Mouse (Mus musculus): Measurements from ENCODE around the gene Arpin.

Arpin gene

DNA sequence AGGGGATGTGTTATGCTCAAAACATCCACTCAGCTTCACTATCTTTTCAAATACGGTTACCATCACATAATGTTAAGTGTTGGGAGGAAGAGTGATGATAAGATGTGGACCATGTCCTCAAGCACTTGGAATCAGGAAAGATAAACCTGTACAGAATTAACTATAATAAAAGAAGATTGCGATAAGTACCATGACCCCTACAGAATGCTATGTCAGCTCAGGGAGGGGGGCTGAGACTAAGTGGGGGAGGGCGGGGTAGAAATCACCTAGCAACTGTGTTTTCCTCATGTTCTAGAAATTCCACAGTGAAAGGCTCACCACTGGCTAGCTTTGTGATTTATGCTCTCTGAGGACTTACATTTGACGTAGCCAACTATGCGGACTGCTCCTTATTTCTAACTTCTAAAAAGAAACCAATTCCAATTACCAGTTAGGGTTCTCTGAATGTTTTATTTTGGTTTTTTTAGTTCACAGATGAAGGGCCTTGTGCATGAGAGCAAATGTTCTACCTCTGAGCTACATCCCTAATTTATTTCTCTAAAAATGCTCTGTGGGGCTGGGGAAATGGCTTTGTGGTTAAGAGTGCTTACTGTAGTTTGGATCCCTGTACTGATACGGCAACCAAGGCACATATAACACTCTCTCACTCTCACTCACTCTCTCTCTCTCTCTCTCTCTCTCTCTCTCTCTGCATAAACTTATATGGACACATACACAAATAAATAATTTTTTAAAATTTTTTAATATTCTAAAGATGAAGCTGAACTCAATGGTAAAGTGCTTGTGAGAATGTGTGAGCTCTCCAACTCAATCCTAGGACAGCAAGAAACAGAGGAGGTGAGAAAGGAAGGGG is 42.4 kb downstream of the Arpin start:
- DNase-seq (ENCODE audit: low spot score), result no peak

GRCm38 (mm10) chr7:79890436-79891221 is 44.5 kb downstream of the Arpin start:
- DNase-seq (ENCODE audit: low spot score), result no peak

GRCm38 (mm10) chr7:79888603-79889002 is 46.6 kb downstream of the Arpin start:
- no peak for DNase-seq (ENCODE audit: low spot score)

DNA sequence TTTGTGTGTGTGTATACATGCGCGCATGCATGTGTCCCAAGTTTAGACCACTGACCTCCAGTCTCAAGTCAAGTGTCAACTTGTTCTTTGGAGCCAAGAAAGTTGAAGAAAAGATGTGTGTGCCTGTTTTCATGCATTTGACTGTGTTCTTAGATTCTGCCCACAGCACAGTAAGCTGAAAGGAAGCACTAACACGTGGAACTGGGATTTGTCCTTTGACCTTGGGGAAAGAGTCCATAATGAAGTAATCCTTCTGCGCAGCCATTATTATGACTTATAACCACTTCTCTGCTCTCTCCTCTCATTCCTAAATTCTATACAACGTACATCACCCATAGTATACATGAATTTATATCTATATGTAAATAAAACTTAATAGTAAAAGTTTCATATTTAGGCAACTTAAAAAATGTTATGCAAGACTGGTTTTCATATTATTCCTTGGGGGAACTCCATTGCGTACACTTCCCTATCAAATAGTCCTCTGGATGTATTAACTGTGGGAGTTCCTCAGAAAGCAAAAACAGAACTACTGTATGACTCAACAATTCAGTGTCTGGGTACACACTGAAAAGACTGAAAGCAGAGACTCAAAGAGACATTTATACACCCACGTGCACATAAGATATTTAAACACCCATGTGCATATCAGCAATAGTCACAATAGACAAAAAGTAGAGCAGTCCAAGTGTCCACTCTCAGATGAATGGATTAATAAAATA is 51.4 kb downstream of the Arpin start:
- no peak for DNase-seq (ENCODE audit: low spot score)

DNA sequence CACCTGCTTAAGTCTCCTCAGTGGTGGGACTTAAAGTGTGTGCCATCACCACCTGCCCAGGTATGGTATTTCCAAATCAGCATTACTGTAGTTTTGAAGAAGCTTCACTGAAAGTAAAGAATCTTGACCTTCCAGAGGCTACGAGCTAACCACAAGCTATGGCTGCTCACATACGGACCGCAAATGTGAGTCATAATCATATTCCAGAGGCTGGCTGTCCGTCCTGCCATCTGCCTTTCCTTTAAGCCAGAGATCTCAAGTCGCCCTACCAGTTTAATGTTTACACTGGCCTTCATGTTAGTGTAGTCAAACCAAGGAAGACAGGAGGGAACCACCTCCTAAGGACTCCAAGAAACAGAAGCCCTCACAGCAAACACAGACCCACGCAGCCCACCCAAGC is 53.3 kb downstream of the Arpin start:
- no peak for DNase-seq (ENCODE audit: low spot score)

DNA sequence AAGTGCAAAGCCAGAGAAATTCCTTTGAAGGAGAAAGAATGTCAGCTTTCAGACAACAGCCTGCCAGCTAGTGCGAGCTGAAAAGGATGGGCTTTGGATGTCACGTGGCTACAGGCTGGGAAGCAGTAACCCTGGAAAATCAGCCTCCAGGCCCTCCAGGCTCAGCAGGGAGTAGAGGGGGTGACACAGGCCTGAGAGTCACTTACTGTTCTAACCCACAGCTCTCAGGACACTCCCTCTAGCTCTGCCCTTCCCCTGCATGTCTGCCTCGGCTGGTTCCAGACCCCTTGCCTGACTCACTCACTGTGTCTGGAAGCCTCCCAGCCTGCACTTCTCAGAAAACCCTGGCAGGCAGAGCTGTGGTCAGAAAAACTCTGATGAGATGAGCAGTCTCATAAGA is 54.2 kb downstream of the Arpin start:
- DNase-seq (ENCODE audit: low spot score), result peak; percentile 51

GRCm38 (mm10) chr7:79880033-79880432 is 55.1 kb downstream of the Arpin start:
- no peak for DNase-seq (ENCODE audit: low spot score)

DNA sequence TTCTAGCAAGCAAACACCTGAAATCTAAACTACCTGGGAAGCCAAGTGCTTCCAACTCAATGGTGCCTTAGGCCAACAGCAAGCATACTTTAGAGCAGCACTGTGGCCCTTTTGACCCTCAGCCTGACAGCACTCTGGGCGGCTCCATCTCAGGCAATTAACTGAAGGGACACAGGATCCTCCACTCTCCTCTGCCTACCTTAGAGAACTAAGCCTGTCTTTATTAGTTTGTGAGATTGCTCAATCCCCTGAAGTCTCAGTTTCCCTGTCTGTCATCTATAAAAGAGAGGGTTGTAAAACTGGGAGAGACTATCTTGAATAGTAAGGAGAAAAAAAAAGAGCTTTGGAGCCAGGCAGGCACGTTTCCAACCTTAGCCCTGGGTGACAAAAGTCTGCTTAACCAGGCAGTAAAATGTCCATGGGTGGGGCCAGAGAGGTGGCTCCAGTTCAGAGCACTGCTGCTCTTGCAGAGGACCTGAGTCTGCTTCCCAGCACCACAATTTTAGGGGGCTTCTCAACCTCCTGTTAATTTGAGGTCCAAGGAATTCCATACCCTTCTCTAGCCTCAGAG is 56.6 kb downstream of the Arpin start:
- no peak for DNase-seq (ENCODE audit: low spot score)

All from urinary bladder, postnatal 14 days (tissue).